Comparison of ENCODE assay signal across 13 mouse cellular contexts in the genomic region with DNA sequence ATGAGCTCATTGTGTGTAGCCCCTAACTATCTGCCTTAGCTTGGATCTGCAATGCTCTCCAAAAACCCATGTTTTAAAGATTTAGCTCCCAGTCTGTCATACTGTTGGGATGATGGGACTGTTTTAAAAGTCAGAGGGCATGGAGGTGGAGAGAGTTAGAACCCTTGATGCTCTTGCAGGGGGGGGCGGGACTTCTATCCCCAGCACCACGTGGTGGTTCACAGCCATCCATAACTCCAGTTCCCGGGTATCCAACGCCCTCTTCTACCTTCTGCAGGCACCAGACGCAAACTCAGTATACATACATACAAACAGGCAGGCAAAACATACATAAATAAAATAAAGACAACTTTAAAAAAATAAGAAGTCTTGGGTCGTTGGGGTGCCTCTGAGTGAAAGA. TPM values are rescaled to one million over a fixed set of nuclear protein-coding genes. Genes with fewer than 3 reads are reported as not detected.
"Had no signal": no experiment of that assay in that cellular context is flagged by ENCODE, and none has a peak within 500 bp of the region (broad histone marks: within the 10 kb centered on the region; RNA-seq: fewer than 3 reads in every experiment).

No protein-coding gene starts in this region.

- H3K27ac ChIP-seq: limb, embryonic 15.5 days; liver, embryonic 12.5 days; midbrain, embryonic 10.5 days; neural tube, embryonic 13.5 days; stomach, embryonic 15.5 days had no signal

- DNase-seq: kidney, adult 2 months; kidney, postnatal 25 days; lung, embryonic 14.5 days; lung, postnatal 10 days; lung, postnatal 4 days; retina, postnatal 1 day; right cerebral cortex, postnatal 4 days had no signal

RNA-seq across cellular contexts. Expression of gene Spats1, which starts 1.5 kb away (rescaled TPM):
- total RNA-seq: megakaryocyte, adult 5-6 weeks had no signal

RNA-seq across cellular contexts. Expression of gene Tcte1, which starts 49.6 kb away (rescaled TPM):
- total RNA-seq: megakaryocyte, adult 5-6 weeks had no signal
